Mouse (Mus musculus) central nervous system, embryonic 11.5 days (tissue): Measurements from ENCODE around the gene Mob2. TPM values are rescaled to one million over a fixed set of nuclear protein-coding genes. Genes with fewer than 3 reads are reported as not detected.

ENCODE experiments used
- polyA plus RNA-seq: library from polyadenylated mRNA; depleted of rRNA; stranded (reverse); fragments of >200 nt; gene quantifications from 2 replicates; pipeline ENCODE4 v1.2.3, GENCODE M21; 2012; rRNA removed

Gene Mob2
- polyA plus RNA-seq = 42.3 and 43.3 TPM in 2 replicates

GRCm38 (mm10) chr7:142060931-142061565 is at the start of gene Mob2:
TSS of gene Mob2 (minus strand) at chr7:142061065.

GRCm38 (mm10) chr7:142095183-142095931 is 34.5 kb upstream of the Mob2 start, which contains the start of gene Dusp8:
TSS of gene Dusp8 (minus strand) at chr7:142095843.

Other genes with a start within 250 kb of the Mob2 start
- gene Muc5b, start 222.0 kb downstream of the Mob2 start, polyA plus RNA-seq = under 0.01 TPM in 1 of 2 replicates, not detected in the other
- gene Tollip, start 142.6 kb downstream of the Mob2 start, polyA plus RNA-seq = 29.8 and 46.7 TPM in 2 replicates
- 58.5 and 70.7 TPM in 2 replicates for gene Brsk2, start 111.3 kb downstream of the Mob2 start, polyA plus RNA-seq
- 17.3 and 17.4 TPM in 2 replicates for gene Dusp8, start 34.8 kb upstream of the Mob2 start, polyA plus RNA-seq
- gene Gm45618, start 59.7 kb upstream of the Mob2 start, polyA plus RNA-seq = not detected in 2 replicates
- gene Gm39115, start 75.0 kb upstream of the Mob2 start, polyA plus RNA-seq = not detected in 2 replicates
- not detected in 2 replicates for gene Gm45337, start 83.5 kb upstream of the Mob2 start, polyA plus RNA-seq
- gene Gm29735, start 96.0 kb upstream of the Mob2 start, polyA plus RNA-seq = not detected in 2 replicates
- gene Gm4553, start 104.7 kb upstream of the Mob2 start, polyA plus RNA-seq = not detected in 2 replicates
- not detected in 2 replicates for gene Krtap5-2, start 114.9 kb upstream of the Mob2 start, polyA plus RNA-seq
- gene Gm10153, start 129.3 kb upstream of the Mob2 start, polyA plus RNA-seq = not detected in 2 replicates
- gene Krtap5-3, start 140.3 kb upstream of the Mob2 start, polyA plus RNA-seq = not detected in 2 replicates
- not detected in 2 replicates for gene Gm7579, start 150.8 kb upstream of the Mob2 start, polyA plus RNA-seq
- gene Krtap5-5, start 168.9 kb upstream of the Mob2 start, polyA plus RNA-seq = not detected in 2 replicates
- gene Gm40460, start 180.0 kb upstream of the Mob2 start, polyA plus RNA-seq = not detected in 2 replicates
- not detected in 2 replicates for gene Gm2431, start 197.3 kb upstream of the Mob2 start, polyA plus RNA-seq
- gene Gm4559, start 213.3 kb upstream of the Mob2 start, polyA plus RNA-seq = not detected in 2 replicates
- gene Krtap5-1, start 236.1 kb upstream of the Mob2 start, polyA plus RNA-seq = not detected in 2 replicates
- not detected in 2 replicates for gene Krtap5-4, start 242.5 kb upstream of the Mob2 start, polyA plus RNA-seq